Mouse (Mus musculus): ENCODE measurements around the gene Cnot4.

DNA sequence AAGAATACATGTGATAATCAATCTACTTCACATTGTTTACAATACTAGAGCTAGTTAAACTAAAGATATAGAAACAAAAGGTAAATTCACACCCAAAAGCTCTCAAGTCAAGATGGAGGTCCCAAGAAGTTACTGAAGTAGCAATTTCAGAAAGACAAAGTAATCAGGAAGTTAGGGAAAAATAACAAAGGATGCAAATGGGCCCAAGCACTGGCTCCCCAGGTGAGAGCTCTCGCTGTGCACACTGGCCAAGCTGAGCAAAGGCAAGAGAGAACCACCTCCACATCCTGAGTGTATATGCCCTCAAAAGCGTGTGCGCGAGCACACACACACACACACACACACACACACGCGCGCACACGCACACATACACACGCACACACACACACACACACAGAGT, 58.4 kb downstream of the Cnot4 start:
- TF ChIP-seq CTCF (IDR thresholded peaks at IDR 0.05; ENCODE audit: insufficient read depth, low read length) (no peak), POLR2A (IDR thresholded peaks at IDR 0.05; ENCODE audit: borderline replicate concordance, extremely low read depth, low read depth, low read length) (no peak)
